Mouse (Mus musculus): ENCODE data around the gene Prcd.

- TF ChIP-seq CTCF (IDR thresholded peaks at IDR 0.05; ENCODE audit: low read depth), result no peak
- no peak for TF ChIP-seq EP300 (IDR thresholded peaks at IDR 0.05; ENCODE audit: low read depth)
These were observed 30.4 kb downstream of the Prcd start for GRCm38 (mm10) chr11:116683777-116684176.
